Mouse (Mus musculus) gastrocnemius, postnatal 14 days (tissue): ENCODE data around the gene Ugt8a. TPM values are rescaled to one million over a fixed set of nuclear protein-coding genes. Genes with fewer than 3 reads are reported as not detected.
A peak's percentile ranks its signal among the peaks of the same experiment; 100 is the strongest.

ENCODE experiments used
- DNase-seq: peaks from one replicate; pipeline ENCODE4 v3.0.0; 2021; ENCODE audit warnings: mixed read lengths
- intact Hi-C: fragments of 180-260 bp; cut with DNase I; formaldehyde crosslinking; loops from one replicate; pipeline ENCODE4 v1.15.1; 2025; ENCODE audit warnings: low total_unique reads
- long read RNA-seq, 2 experiments: library from polyadenylated mRNA; stranded (forward); transcript quantifications; one replicate each; pipeline ENCODE4 v2.0.0; 2021
- total RNA-seq, 2 experiments: library from RNA; stranded (reverse); gene quantifications; 2 replicates each; pipeline ENCODE4 v1.2.3; 2021

The Ugt8a gene
- total RNA-seq: 10 to 100 TPM in 1 of 2 experiments, 1 to 10 TPM in 1; 2.1 to 13.2 TPM
- long read RNA-seq, experiment 1, partial matches to known transcripts: 0 of 1 reads
- long read RNA-seq, experiment 1, other reads (novel, unspliced or antisense): 0 of 1 reads
- long read RNA-seq, experiment 2, transcript Ugt8a-201 (6 exons, 3,740 nt): major isoform, 6 of 7 reads
- long read RNA-seq, experiment 2, partial matches to known transcripts: 0 of 7 reads
- long read RNA-seq, experiment 2, other reads (novel, unspliced or antisense): 1 of 7 reads

DNA sequence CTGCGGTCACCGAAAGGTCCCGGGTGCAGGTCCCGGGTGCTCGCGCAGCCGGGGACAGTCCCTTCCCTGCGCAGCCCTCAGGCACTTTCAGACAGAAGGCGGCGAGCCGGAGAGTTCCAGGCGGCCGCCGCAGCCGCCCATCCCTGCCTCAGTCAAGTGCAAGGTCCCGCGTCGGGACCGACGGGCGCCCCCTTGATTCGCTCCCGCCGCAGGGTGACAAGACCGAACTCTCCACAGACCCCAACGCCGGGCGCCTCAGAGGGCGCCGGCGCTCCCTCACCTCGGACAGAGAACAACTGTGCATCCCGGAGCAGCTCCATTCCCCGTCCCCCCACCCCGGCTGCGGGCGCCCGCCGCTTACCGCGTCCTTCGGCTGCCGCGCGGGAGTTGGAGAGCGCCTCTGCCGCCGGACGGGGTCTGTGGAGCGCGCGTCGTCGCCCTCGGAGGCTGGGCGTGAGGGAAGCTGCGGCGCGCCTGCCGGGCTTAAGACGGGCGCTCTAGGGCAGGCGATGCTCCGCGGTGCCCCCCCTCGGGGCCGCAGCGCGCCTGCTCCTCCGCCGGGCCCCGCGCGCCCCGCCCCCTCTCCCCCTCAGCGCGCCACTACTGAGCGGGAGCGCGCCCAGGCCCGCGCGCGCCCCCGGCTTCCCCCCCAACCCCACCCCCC is at the start of gene Ugt8a:
Ugt8a (minus strand) TSS at position 528 of the 664 bp plus-strand sequence.
- peak; percentile 7 for DNase-seq
- intact Hi-C loops: no loop called here

DNA sequence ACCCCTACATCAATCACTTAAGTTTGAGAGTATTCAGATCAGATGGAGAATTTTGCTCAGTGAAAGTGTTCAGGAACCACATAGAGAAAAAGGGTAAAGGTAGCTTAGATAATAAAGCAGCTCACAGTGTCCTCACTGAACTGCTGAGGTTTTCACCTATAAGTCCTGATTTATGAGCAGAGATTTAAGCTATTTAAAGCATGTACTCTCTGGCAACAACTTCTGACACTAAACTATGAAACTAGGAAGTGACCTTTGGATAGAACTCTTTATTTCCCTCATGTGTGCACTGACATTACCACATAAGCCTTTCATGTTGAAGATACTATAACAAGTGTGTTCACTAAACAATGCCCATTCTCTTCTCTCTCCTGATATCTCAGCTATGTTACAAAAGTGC is 48.2 kb upstream of the Ugt8a start:
- intact Hi-C loops: no loop called here

DNA sequence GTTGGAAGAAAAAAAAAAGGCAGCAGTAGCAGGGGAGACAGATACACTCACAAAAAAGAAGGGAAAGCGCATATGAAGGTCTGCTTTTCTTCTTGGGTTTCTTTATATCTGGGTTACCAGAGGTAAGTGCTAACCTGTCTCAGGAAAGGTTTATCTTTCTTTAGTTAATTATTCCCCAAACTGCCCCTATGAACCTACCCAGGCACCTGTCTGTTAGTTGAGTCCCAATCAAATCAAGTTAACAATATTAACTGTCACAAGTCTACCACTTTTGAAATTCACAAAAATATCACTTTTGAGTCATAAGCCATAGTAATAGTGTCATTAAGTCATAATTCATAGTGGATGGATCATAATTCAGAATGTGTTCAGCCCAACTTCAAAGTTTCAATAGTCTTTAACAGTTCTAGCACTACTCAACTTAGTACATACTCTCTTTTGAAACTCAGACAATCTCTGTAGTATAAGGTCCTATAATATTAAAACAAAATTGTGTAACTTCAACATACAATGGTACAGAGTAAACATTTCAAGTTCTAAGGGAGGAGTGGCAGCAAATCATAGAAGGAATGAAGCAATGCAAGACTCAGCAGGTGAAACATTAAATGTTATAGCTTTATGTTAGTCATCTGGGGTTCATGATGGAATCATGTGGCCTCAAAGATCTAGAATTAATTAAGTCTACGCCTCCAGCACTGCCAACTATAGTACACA is 45.4 kb upstream of the Ugt8a start:
- no peak for DNase-seq
- intact Hi-C loops: no loop called here

More for the DNA sequence above, 48.2 kb upstream of the Ugt8a start:
- DNase-seq: no peak

DNA sequence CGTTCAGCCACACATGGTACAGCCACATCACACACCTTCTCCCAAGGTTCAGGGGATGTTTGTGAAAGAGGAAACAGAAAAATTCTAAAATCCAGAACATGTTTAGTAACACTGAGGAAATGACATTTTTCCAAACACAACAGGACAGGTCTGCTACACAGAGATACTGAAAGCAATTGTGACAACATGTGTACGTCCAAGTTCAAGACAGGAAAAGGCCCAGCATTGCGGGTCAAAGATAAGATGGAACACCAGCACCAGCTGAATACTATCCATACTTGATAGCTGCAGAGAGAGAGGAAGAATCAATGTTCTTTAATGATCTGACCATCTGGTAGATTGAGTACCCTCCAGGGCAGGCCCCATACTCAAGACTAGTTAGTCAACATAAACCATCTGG is 41.1 kb upstream of the Ugt8a start:
- no peak for DNase-seq
- intact Hi-C loops: no loop called here

DNA sequence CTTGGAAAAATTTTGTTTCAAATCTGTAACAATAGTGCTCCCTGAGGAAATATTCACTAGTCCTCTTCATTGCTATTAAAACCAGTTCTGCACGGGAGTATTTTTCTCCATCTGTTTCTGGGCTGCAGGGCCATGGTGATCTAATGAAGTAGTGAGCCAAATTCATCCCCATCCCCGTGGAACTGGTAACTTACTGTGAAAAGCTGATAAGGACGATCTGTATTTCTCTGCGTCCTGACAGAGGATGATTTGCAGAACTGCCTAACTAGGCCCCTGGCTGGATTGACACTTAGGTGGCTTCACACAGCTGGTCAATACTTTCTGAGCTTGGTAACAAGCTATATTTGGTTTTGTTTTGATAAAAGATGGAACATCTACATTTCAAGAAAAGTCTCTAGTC is 37.5 kb upstream of the Ugt8a start:
- DNase-seq: no peak

DNA sequence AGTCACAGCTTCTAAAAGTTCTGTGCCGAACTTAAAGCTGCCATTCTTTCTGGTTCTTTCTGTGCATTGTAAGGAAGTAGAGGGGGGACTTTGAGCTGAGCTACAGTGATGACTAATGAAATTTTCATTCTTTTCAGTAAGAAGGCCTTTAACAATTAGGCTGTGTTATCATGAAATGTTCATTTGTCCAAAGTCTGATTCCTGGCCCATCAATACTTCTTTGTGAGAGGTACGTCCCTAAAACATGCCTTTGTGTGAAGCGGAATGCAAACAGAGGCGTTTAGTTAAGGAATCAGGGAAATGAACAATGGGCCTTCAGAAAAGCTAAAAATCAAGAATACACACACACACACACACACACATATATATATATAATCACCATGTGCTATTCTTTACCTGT is 31.0 kb upstream of the Ugt8a start:
- no peak for DNase-seq
- intact Hi-C loops: no loop called here

More for the DNA sequence above, 37.5 kb upstream of the Ugt8a start:
- intact Hi-C loops: no loop called here

DNA sequence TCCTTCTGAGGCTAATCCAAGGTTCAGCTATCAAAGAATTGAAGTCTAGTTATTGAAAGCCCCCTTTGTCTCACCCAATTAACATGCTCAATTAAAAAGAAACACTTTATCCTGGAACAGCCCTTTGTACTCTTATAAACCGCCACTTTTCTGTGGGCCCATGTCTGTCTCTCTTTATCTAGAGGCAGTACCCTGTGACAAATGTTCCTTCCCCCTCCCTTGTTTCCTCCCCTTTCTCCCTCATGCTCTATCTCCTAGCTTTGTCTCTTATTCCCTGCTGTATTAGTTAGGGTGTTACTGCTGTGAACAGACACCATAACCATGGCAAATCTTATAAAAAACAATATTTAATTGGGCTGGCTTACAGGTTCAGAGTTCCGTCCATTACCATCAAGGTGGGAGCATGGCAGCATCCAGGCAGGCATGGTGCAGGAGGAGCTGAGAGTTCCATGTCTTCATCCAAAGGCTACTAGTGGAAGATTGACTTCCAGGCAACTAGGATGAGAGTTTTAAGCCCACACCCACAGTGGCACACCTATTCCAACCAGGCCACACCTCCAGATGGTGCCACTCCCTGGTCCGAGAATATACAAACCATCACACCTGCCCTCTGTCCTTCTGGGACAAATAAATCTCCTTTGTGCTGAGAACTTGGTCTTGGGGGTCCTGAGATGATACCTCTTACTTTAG is 17.9 kb upstream of the Ugt8a start:
- intact Hi-C loops: no loop called here
- DNase-seq: no peak

DNA sequence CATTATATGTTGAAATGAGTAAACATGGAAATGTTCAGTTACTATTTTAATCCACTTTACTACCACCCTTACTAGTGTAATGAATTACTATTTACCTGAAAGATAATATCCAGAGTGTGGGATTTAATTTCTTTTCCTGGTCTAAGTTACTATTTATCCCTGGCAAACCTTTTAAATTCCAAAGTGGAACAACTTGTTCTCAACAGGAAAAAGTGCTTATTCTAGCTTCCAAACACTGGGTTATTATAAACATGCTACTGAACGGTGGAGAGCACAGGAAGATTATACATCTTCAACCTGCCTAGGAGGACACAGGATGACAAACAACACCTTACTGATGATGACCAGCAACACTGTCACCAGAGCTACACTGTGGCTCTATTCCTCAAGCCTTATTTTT is 16.5 kb upstream of the Ugt8a start:
- intact Hi-C loops: no loop called here
- no peak for DNase-seq

DNA sequence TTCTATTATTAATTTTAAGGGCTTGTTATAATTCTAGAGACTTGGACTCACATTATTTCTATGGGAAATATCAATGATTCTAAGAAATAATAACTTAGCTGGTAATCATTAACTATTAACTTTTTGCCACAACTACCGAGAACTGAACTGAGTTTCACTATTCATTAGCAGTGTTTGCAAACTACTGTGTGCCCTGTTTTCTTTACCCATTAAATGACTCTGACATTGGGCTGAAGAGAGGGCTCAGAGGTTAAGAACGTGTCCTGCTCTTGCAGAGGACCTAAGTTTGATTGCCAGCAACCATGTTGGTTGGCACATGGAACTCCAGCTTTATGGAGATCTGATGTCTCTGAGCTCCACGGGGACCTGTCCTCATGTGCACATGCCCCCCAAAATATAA is 2.4 kb upstream of the Ugt8a start:
- no peak for DNase-seq
- intact Hi-C loops: no loop called here

DNA sequence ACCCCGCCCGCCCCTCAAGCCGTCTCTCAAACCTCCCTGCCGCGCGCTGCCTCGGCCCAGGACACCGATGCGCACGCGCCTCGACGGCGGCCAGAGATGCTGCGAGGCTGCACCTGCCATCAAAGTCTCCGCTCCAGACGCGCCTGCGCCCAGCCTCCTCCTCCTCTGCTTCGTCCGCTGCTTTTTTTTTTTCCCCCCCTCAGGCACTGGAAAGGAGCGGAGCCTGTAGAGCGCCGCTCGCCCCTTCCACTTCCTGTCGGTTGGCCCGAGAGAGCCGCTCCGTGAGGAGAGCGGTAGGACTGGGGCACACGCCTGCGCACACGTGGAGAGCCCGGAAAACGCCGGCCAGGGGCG is 314 bp upstream of the Ugt8a start:
- DNase-seq: peak; percentile 3
- intact Hi-C loops: no loop called here

DNA sequence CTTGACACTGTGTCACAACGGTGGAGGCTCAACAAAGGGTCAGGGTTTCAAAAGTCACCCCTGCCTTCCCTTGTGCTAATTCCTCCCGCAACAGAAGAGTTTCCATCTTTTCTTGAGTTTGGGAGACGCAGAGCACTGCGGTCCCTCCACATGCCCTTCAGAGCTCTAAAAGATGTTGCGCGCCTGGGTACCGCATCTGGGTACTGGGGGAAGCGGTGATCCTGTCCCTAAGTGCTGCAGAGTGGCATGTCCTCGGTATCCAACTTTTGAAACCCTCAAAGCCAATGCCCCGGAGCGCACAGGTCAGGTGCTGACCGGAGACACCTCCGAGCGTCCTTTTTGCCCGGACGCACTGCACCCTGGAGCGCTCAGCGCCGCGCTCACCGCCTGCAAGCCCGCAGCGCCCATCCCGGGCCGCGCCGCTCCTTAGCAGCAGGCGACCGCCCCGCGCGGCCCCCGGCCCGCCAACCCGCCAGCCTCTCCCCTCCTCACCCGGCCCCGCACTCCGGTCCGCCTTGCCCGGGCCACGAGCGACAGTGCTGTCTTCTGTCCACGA is 805 bp downstream of the Ugt8a start:
- DNase-seq: no peak
- intact Hi-C loops: no loop called here

DNA sequence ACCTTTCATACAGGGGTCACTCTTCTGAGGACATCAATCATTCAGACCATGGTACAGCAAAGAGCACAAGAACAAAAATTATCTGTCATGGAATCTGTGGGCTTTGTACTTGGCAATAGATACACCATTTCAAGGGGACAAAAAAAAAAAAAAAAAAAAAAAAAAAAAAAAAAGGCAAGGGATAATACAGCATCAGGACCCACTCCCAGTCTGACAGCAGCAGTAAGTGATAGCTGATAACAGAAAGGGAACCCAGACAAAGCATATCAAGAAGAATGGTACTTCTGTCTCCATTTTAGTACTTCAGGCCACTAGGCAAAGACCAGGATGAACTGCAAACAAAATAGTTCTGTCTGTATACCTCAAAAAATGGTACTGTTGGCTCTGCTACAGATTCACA is 2.6 kb downstream of the Ugt8a start:
- intact Hi-C loops: no loop called here
- DNase-seq: no peak

DNA sequence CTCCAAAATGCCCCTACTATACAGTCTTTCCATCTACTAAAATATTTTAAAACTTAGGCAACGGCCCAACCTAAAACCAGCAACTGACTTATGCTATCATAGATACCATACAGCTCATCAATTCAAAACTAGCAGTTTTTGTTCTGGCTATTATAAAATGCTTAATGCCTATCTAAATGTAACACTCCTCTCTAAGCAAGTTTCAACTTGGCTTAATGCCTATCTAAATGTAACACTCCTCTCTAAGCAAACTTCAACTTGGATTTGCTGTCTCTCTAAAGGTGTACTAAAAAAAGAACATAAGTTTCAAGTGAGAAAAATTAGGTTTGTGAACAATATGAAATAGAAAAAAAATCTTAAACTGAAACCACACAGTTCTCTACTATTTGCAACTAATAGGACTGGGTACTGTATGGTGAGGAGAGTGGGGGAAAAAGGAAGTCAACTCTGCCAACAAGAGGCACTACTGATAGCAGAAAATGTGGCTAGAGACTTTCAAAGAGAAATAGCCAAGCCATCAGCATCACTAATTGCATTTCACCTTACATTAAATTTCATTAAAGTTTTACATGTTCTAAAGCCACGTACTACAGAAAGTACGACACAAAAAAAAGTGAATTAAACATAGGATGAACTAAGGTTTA is 5.7 kb downstream of the Ugt8a start:
- intact Hi-C loops: no loop called here
- DNase-seq: no peak

DNA sequence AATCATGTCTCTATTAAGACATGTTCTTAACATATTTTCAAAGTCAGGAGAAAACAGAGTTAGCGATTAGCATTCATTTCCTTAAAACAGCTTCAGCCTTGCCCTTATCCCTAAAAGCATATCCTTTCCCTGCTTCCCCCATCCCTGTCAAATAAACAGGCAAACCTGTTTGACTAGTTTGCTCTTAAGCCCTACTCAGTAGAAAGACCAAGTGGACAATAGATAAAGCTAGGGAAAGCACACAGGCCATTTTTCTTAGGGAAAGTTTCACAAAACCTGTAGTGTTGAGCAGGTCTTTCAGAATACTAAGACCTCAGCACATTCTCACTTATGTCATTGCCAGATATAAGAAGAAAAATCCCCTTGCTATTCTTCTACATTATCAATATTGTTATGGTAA is 7.4 kb downstream of the Ugt8a start:
- intact Hi-C loops: no loop called here
- DNase-seq: no peak

DNA sequence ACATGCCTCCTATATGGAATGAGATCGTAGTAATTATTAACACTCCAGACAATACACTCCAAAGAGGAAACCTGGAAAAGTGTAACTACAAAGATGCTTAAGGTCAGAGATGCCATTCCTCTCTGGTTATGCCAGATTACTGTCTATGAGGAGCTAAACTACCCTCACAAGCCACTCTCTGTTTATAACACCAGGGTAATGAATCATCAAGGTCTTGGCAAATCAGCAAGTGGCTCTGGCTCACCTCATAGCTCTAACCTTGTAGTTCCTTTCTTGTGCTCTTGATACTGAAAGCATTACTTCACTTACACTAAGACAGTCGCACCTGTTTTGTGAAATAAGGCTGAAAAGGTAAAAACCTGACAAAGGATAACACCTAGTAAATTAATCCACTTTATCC is 17.5 kb downstream of the Ugt8a start:
- intact Hi-C loops: no loop called here
- no peak for DNase-seq

DNA sequence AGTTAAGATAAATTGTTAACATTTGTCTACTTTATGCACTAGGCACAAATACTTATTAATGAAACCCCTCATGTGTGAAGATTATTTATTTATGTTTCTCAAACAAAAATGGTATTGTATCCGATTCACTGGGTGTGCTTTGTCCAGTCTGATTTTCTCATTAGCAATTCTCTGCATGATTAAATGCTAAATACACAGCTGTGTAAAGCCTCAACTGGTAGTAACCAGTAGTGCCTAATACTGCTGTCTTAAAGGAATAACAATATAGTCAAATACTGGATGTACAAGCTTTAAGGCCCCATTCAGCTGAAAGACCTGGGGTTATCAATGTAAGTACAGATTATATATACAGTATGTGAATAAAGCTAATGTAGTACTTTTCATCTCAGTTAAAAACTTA is 39.4 kb downstream of the Ugt8a start:
- intact Hi-C loops: no loop called here
- no peak for DNase-seq

DNA sequence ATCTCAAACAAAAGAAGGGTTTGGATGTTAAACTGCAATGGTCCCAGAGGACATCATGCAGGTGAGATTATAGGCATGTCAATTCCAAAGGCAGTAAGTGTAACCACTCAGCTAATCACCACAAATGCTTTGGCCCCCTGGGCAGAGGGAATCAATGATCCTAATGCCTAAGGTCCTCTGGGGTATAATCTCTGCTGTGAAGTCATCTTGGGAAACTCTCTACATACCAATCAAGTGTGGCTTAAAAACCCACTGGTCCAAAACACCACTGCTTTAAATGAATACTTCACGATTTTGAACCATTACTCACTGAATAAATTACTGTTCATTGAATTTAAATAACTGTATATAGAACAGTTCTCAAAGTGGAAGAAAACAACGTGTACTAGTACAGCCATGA is 51.3 kb downstream of the Ugt8a start:
- no peak for DNase-seq

DNA sequence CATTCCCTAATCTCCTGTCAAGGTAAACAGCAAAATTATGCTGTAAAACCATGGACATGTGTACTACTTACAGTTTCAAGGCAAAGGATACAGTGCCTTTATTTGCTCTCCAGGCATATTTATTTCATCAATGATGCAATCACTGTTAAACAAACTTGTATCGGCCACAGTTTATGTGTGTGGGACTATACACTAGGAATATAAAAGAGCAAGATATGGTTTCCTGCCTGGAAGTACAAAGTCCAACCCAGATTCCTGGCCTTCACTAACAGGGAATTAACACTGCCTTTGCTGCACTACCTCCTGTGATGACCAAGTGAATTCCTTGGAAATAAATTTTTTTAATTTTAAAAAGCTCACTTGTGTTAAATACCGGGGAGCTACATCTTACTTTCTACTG is 53.5 kb downstream of the Ugt8a start:
- no peak for DNase-seq
- intact Hi-C loops: no loop called here

More for the DNA sequence above, 51.3 kb downstream of the Ugt8a start:
- intact Hi-C loops: no loop called here

DNA sequence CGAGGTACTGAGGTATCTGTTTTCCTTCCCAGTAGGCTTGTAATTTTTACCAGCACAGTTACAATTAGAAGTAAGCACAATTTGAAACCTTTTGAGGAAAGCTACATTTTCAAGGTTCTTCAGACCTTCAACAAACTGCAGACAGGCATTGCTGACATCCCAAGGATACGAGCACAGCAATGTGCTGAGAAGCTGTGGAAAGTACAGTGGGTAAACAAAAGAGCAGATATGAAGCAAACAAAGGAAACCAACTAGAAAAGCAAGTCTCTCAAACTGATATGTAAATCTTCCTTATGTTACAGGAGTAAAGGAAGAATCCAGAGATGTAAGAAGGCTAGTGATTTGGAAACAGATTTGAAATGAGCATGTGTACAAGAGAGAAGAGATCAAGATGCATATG is 54.0 kb downstream of the Ugt8a start:
- intact Hi-C loops: no loop called here
- DNase-seq: no peak

DNA sequence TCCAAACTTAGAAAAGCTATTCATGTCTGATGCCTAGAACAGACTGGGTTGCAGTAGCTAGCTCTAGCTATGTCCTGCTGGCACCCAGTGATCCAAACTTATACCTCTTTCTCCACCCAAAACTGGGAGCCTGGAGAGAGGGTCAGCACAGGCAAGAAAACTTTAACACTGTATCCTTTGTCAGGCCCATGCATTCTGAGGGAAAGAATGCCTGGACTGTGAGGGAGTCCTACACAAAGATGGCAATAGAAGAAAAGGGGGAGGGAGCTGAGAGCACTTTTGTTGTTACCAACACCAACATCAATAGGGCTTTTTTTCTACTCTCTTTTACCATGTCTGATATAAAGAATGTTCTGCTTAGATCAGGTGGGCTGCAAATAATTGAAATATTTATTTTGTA is 55.4 kb downstream of the Ugt8a start:
- intact Hi-C loops: no loop called here
- DNase-seq: no peak
